11 mouse cellular contexts compared by ENCODE assay signal in genomic region chr1:17449291-17449690, GRCm38 (mm10).
DNase-seq lines count a peak whose midpoint lies in the region.
"Had no signal": no experiment of that assay in that cellular context is flagged by ENCODE, and none has a peak within 500 bp of the region (broad histone marks: within the 10 kb centered on the region; RNA-seq: fewer than 3 reads in every experiment).

No protein-coding gene starts in this region.

- peak; percentile 6 for DNase-seq in adrenal gland, postnatal 14 days
- no peak for DNase-seq in adrenal gland, adult 18-20 months (ENCODE audit: low spot score in 2 of 2)
- DNase-seq in heart, adult 8-10 months (ENCODE audit: low spot score): peak; percentile 16
- DNase-seq in heart, postnatal 4 days: no peak
- DNase-seq in kidney, postnatal 36 days: peak; percentile 2 to 5
- DNase-seq in kidney, adult 18-20 months: no peak
- DNase-seq in left cerebral cortex, adult 8-10 months (ENCODE audit: low spot score in 2 of 2): no peak
- no peak for DNase-seq in urinary bladder, postnatal 10 days (ENCODE audit: low spot score)
- DNase-seq: cerebellum, postnatal 25 days; heart, postnatal 36 days; lung, postnatal 10 days had no signal

Comparison
In these comparisons a context has a peak if more than half of its experiments do, and no peak if none do; other contexts are left out.
1. DNase-seq: peak in adrenal gland, postnatal 14 days (single experiment), heart, adult 8-10 months (single experiment) and kidney, postnatal 36 days (2 of 2); none in adrenal gland, adult 18-20 months (0 of 2), heart, postnatal 4 days (single experiment), kidney, adult 18-20 months (single experiment), left cerebral cortex, adult 8-10 months (0 of 2) and urinary bladder, postnatal 10 days (single experiment).